Mouse (Mus musculus) heart, postnatal 10 days (tissue): Measurements from ENCODE around the gene Nfkb1. TPM values are rescaled to one million over a fixed set of nuclear protein-coding genes. Genes with fewer than 3 reads are reported as not detected.
A peak's percentile ranks its signal among the peaks of the same experiment; 100 is the strongest.

Experiments
- DNase-seq, 2 experiments: peaks; one replicate each; pipeline ENCODE4 v3.0.0; 2021
- intact Hi-C: fragments of 180-260 bp; cut with DNase I; formaldehyde crosslinking; loops from one replicate; pipeline ENCODE4 v1.15.1; 2025
- total RNA-seq, 2 experiments: library from RNA; stranded (reverse); gene quantifications; 2 replicates each; pipeline ENCODE4 v1.2.3; 2021

Nfkb1 gene
- total RNA-seq, 2 experiments from 2014 or later, result 49.5 to 52.2 TPM

DNA sequence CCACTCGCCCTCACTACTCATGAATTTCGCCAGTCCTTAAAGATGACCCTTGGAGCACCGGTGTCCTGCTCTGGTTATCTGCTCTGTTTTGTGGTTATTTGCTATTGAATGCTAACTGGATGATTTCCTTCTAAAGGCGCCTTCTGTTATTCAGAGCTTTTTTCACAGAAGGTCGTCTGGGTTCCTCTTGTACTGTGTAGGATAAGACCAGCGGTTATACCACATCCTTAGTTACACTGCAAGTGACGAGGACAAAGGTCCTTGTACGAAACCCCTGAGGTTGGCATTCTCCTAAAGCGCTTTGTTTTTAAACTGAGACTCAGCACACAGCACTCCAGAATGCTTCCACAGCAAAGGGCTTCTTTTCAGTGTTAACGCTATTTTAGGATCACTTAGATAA lies 88.6 kb downstream of the Nfkb1 start:
- no peak for DNase-seq
- intact Hi-C loops, result no loop called here

DNA sequence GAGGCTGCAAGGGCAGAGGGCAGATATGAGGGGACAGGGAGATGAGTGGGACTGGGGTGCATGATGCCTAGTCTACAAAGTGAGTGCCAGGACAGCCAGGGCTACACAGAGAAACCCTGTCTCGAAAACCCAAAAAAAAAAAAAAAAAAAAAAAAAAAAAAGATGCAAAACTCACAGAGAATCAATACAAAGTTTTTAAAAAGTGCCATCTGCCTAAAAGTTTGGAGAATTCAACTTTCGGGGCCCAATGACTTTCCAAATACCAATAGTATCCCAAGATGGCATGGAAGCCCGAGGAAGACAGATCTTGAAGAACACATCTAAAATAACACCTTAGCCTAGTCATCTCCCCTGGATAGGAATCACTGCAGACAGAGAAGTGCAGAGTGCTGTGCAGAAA lies 93.0 kb downstream of the Nfkb1 start:
- no peak for DNase-seq
- intact Hi-C loops, result no loop called here

DNA sequence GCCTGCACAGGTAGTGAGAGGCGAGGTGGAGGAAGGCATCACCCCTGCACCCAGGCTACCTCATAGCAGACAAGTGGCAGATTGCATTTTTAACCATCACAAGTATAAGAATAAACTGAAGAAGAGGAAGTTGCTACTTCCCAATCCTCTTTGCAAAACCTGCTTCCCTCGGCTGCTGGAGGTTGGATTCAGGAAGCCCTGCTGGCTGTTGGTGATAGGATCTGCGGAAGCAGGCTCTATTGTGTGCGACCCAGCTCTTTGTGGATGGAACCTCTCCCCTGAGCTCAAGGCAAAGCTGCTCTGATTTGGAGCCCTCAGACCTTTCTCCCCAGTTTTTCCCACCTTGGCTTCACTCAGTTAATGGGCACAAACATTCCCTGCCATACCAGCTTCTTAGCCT lies 94.3 kb downstream of the Nfkb1 start:
- intact Hi-C loops, result no loop called here
- DNase-seq, result peak in 1 of 2 experiments; percentile 40

DNA sequence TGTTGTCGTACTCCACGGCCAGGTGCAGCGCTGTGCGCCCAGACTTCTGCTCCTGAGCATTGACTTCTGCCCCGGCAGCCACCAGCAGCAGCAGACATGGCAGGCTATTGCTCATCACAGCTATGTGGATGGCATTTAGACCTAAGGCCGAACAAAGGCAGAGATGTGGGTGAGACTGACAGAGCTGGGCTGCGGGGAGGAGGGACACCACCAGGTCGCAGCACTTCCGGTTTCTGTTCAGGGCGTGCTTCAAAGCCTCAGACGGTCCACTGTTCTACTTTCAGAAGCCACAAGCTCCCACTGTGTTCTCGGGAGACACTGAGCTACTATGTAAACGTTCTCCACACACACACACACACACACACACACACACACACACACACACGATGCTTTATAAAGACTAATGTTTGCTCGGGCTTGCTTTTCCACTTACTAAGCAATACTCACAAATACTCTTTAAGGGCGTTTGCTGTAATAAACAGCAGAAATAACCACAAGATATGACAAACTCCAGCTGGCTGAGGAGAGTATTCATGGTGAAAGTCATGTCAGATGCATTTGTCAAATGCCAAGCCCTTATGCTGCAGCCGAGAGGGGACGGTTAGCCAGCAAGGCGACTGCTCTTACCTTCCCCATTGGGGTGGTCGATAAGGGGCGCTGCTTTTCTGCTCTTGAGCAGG lies 97.0 kb downstream of the Nfkb1 start:
- intact Hi-C loops, result no loop called here
- DNase-seq, result no peak

DNA sequence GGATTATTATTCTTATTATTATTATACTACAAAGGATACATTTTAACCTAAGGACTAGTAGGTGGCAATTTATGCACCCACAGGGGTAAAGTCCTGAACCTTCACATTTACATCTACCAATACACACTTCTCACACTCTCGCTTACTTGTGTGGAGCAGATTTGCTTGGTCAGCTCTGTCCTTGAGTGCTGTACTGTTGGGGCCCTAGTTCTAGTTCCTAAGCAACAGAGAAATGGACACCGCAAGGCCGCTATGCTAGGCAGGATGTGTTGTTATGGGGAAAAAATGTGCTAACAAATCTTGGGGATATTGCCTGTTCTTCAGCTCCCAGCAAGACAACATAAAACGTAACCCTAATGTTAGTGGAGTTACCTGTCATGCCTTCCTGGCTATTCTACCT lies 99.3 kb downstream of the Nfkb1 start:
- no peak for DNase-seq
- intact Hi-C loops, result no loop called here

DNA sequence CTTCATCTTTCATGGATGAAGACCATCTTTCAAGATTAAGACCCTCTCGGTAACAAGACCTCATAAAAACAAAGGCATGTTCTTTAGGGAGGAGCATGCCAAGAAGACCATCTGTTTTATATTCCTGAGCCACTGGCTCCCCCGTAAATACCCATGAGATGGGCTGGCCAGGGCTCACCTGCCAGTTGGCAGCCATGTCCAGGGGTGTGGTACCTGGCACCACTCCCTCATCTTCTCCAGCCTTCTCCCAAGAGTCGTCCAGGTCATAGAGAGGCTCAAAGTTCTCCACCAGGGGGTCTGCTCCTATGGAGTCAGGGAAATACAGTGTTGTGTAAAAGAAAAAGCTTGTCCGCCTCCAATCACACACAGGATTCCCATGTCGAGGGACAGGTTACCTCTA lies 100.0 kb downstream of the Nfkb1 start:
- DNase-seq, result no peak
- intact Hi-C loops, result no loop called here

DNA sequence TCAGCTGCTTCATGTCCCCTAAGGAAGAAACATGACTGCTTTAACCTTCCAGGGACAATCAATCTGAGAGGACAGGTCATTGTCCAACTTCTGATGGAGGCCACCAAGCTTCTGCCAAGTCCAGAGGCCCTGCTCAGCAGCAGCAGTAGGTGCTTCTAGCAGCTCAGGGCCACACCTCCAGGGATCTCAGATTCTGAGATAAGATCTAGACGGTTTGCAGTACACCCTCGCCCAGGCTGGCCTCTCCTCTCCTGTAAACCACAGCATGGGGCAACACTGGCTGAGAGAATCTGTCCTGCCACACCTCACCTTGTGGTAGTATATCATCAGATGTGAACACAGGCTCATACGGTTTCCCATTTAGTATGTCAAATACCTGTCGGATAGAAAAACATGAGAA lies 100.9 kb downstream of the Nfkb1 start:
- DNase-seq, result no peak
- intact Hi-C loops, result no loop called here

DNA sequence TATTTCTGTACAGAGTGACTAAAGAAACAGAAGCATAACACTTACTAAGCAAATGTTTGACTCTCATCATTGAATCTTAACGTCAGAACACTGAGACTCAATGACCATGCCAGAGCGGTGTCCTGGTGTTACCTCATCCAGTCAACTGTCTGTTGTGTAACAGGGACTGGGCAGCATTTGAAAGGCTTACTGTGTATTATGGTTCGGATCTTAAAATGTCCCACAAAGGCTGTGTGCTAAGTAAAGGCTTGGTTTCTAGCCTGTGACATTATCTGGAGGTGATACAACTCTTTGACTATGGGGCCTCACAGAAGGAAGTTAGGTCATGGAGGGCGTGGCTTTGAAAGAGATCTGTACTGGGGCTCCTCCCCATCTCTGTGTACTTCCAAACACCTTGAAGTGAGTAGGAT lies 104.9 kb downstream of the Nfkb1 start:
- intact Hi-C loops, result no loop called here
- DNase-seq, result no peak

DNA sequence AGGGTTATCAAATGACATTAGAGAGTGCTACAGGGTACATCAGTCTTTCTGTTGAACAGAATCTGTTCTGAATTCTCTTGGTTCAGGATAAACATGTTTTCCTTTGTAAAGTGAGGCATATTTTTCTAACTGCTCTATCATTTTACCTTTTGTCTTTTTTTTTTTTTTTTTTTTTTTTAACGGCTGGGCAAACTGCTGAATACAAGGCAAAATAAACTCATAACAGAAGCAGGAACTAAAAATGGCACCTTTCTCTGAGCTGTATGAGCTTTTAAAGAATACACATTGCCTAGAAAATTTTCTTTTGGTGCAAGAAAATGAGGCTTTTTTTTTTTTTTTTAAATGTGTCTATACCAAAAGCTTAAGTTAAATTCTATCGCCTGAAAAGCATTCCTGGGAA lies 105.3 kb downstream of the Nfkb1 start:
- no peak for DNase-seq
- intact Hi-C loops, result no loop called here

DNA sequence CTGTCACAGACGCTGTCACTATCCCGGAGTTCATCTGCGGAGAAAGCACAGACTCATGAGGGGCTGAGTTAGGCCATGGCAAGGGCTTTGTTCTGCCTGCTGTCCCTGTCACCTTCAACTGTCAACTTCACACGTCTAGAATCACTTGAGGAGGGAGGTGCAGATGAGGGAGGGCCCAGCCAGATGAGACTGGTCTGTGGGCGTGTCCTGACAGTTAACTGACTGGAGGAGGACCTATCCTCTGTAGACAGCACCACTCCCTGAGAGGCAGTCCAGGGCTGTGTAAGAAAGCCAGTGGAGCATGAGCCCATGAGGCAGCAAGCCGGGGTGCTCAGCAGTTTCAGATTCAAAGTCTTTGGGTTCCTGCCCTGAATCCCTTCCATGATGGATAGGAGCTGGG lies 105.9 kb downstream of the Nfkb1 start:
- peak; percentile 71 to 72 for DNase-seq
- intact Hi-C loops, result no loop called here

DNA sequence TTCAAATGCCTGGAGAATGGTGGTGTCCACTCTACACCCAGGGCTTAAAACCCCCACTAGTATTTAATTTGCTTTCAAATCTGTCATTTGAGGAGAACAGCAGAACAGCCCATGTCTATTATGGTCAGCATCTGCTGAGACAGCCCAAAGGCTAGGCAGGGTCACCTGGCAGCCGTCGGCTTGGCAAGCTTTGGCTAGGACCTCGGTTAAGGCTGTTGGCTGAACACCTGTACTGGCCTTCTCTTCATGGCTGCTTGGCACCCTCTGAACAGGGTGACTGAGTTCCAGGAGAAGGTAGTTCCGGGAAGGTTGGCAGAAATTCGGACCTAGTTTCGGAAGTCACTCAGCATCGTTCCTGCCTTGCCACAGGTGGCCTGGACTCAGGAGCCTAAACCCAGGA lies 109.1 kb downstream of the Nfkb1 start:
- no peak for DNase-seq
- intact Hi-C loops, result loop anchor here (5.0 kb wide), 1 partner anchor 125 kb away; no protein-coding TSS in a partner anchor

DNA sequence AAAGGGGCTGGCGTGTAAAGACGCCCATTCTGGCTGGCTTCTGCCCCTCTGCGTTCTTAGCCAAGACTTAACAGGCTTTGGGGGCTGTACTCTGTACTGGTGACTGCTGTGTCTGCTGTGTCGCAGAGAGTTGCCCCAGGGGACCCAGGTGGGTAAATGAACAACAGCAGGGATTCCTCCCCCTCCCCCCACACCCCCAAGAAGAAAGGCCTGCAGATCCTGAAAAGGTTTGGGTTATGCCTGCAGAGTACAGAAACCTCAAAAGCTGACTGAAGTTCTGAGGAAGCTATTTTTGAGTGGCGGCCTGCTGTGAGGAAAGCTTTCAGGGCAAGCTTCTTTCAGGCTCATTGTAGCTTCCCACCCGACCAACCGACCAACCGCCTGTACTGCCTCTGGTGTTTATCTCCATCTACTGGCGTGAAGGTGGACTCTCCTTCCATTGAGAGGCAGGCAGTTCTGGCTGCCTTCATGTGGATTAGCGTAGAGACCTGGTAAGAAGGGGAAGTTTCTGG lies 109.7 kb downstream of the Nfkb1 start:
- peak; percentile 57 to 63 for DNase-seq
- intact Hi-C loops, result loop anchor here (2.0 to 5.0 kb wide), 2 partner anchors 124 to 179 kb away; no protein-coding TSS in a partner anchor

DNA sequence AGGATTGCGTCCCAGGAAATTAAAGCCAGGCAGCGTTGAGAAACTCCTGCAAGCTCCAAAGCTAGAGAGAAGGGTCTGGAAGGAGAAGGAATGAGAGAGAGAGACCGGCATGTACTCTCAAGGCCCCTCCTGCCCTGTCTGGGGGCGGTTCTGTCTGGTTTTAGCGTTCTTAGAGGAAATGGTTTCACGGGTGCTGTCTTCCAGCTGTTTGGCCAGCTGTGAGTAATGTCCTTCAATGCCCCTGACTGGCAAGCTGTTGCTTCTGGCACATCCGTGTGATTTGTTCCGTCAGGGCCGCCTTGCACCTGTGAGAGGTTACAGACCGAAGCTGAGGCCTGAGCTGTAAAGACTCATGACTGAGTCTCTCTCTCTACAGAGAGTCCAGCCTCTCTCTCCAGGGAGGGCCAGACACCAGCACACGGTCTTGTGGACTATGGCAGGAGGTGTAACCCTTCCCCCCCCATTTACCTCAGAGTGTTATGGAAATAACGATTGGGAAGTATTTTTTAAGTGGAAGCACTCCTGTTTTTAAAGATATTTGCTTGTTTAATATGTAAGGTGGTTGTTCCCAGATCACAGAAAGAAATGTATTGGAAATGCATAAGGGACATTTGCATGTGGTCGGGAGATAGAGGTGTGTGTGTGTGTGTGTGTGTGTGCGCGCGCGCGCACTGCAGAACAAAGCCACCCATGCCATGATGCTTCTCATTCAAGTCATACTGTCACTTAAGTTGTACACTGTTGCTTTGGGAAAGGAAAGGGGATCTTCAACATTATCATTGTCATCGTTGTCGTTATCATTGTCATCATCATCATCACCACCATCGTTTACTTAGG lies 110.7 kb downstream of the Nfkb1 start:
- intact Hi-C loops, result loop anchor here (1.0 to 5.0 kb wide), 3 partner anchors 123 to 289 kb away; no protein-coding TSS in a partner anchor
- peak; percentile 57 to 73 for DNase-seq

DNA sequence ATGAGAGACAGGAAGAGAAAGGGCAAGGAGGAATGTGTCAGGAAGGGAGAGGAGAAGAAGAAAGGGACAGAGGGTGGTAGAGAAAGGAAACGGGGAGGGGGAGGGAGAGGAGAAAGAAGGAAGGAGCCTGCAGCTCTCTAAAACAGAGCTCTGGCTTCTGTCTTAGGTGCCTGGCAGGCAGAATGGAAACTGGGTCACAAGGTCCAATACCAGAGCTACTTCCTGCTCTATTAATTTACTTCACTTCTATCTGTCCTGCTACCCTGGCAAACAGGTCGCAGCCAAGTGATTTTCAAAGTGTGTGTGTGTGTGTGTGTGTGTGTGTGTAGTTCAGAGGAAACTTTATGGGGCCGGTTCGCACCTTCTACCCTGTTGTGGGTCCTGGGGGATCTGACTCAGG lies 112.2 kb downstream of the Nfkb1 start:
- peak; percentile 57 to 63 for DNase-seq
- intact Hi-C loops, result no loop called here

DNA sequence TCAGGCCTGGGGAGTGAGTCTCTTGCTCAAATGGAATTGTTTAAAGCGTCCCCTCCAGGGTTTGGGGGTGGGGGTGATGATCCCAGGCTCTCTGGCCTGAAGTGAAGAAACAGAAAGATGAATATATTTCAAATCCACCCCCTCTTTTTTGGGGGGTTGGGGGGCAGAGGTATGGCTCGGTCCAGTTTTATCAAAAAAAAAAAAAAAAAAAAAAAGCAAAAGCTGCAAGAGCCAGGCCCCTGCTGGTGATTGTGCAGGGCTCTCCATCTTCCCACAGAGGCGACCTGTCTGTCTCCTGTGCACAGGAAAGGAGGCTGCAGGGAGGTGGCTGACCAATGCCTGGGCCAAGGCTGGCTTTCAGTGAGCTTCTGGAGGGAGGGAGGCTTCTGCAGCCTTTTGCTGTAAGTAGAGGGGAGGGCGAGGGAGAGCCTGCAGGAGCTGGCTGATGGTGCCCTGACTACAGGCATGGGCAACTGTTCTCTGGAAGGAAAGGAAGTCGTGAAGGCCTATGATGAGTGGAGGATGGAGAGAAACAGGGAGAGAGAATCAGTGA lies 112.7 kb downstream of the Nfkb1 start:
- no peak for DNase-seq
- intact Hi-C loops, result no loop called here

DNA sequence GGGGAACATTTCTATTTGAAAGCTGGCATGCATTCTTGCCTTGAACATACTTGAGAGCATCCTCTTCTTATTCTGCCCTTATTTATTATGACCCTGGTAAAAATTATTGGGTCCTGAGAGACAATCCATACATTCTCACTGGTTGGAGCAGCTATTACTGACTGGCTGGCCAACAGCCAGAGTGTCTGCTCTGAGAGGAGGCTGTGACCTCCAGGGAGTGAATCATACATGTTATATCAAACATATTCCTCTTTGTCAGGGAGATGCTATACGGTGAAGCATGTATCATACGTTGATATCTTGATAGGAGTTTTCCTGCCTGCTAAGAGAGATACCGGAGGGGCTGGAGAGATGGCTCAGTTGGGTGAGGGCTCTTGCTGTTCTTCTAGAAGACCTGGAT lies 116.2 kb downstream of the Nfkb1 start:
- intact Hi-C loops, result no loop called here

DNA sequence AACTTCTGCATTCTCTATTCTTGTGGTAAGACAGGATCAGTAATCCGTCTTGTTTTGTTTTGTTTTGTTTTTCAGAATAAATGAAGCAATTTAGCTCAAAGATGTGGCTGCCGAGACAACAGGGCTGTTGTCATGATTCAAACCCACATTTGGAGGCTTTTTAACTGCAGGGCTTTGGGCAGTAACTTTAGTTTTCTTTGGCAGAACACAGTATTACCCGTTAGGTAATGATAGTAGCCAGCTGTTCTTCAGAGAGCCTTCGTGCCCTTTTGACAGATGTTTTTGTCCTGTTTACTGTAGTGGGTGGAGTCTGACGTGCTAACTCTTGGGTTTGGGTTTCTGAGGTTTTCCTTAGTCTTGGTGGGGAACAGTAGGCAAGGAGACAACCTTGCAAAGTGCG lies 118.3 kb downstream of the Nfkb1 start:
- DNase-seq, result peak; percentile 41

More for the DNA sequence above, 116.2 kb downstream of the Nfkb1 start:
- no peak for DNase-seq

DNA sequence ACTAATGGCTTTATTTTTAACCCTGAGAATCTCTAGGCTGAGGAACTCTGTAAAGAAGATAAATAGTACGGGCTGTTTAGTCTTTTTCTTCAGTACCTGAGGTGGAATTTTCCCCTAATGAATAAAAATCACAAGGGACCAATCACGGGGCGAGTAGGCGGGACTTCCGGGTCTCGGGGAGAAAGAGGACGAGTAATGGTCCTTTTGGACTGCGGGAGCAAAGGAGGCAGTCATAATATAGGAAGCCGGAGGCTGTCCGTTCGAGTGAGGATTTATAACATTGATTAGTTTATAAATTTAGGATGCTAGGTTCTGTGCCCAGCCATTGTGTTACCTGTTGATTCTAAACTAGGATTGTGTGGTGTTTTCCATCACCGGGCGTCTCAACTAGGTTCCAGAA lies 119.8 kb downstream of the Nfkb1 start:
- no peak for DNase-seq
- intact Hi-C loops, result no loop called here

More for the DNA sequence above, 118.3 kb downstream of the Nfkb1 start:
- intact Hi-C loops, result no loop called here

DNA sequence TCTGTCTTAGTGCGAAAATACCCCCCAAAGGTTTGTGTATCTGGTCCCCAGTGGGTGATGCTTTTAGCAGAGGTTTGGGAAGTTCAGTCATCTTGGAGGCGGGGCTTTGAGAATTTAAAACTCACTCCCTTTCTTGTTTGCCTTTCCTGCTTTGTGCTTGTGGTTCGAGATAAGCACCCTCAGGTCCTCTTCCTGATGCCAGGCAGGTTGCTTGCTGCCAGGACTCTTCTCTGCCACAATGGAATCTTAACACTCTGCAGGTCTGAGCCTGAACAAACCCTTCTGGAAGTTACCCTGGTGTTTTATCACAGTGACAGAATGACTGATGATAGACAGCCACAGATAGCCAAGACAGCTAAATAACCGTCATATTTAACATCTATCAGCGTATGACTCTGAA lies 122.7 kb downstream of the Nfkb1 start:
- intact Hi-C loops, result no loop called here
- peak in 1 of 2 experiments; percentile 25 for DNase-seq

DNA sequence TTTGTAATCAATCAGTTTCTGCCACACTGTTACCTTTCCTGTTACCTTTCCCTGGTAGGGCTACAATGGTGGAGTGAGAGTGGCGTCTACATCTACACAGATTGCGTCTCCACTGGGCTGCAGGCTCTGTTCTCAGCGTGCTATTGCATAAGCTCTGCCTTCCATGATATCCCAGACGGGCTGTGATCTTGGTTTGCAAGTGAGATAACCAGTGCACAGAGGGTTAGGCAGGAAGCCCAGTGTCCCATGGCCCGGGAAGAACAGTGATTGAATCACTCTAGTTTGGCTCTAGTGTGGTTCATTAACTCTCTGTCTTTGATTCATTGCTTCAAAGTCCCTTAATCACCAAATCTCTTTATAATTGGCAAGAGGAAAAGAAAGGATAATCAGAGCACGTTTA lies 123.5 kb downstream of the Nfkb1 start:
- DNase-seq, result peak in 1 of 2 experiments; percentile 50
- intact Hi-C loops, result no loop called here

DNA sequence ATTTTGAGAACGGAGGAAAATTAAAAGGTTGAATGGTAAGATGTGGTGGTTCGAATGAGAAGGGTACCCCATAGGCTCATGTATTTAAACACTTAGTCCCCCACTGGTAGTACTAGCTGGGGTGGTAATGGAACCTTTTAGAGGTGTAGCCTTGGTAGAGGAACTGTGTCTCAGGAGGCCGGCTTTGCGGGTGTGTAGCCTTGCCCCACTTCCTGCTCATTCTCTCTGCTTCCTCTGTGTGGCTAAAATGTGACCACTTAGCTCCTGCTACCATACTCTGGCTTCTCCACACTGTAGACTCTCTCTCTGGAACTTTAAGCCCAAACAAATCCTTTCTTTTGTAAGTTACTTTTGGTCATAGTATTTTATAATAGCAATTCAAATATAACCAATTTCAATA lies 126.0 kb downstream of the Nfkb1 start:
- intact Hi-C loops, result no loop called here

More for the DNA sequence above, 126.0 kb downstream of the Nfkb1 start:
- DNase-seq, result no peak
